7 mouse cellular contexts compared by ENCODE assay signal in the genomic region with DNA sequence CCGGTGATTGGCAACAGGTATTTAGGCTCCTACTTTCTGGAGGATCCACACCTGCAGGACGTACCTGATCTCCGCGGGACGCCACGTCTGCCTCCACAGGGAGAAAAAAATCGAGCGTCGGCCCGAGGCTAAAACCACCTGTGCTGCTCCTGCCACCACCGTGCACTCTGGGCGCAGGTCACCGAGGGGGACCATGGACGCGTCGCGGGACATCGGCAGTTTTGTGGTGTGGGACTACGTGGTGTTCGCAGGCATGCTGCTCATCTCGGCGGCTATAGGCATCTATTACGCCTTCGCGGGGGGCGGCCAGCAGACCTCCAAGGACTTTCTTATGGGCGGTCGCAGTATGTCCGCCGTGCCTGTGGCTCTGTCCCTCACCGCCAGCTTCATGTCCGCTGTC. TPM values are rescaled to one million over a fixed set of nuclear protein-coding genes. Genes with fewer than 3 reads are reported as not detected.
DNase-seq lines count a peak whose midpoint lies in the region; ATAC-seq and TF ChIP-seq lines count a peak whose summit lies in the region.

No protein-coding gene starts in this region.

- DNase-seq in layer of hippocampus, adult 2 months (ENCODE audit: low spot score in 2 of 2) = no peak
- DNase-seq in layer of hippocampus, adult 11-12 months (ENCODE audit: low spot score) = no peak
- DNase-seq in embryonic facial prominence, embryonic 14.5 days (ENCODE audit: low spot score) = no peak
- DNase-seq in hindbrain, postnatal 0 days (ENCODE audit: low spot score) = no peak
- DNase-seq in thymus, postnatal 0 days (ENCODE audit: low spot score) = no peak
- no peak for DNase-seq in testis, postnatal 14 days (ENCODE audit: low spot score)

- no peak for ATAC-seq in embryonic facial prominence, embryonic 14.5 days (ENCODE audit: low read depth)
- ATAC-seq in hindbrain, postnatal 0 days = no peak; the same call in 1 of the 2 replicates
- ATAC-seq in neural tube, embryonic 13.5 days (ENCODE audit: low read depth) = 0 out of 2 replicates have a peak, but pooled peaks have one; percentile 8

- peak overlapping the region; percentile 42 for H3K4me3 ChIP-seq in layer of hippocampus, adult 2 months
- H3K4me3 ChIP-seq in embryonic facial prominence, embryonic 14.5 days (ENCODE audit: low read depth, low read length) = peak overlapping the region; percentile 32
- peak overlapping the region; percentile 39 for H3K4me3 ChIP-seq in hindbrain, postnatal 0 days (ENCODE audit: low read length)
- peak overlapping the region; percentile 32 for H3K4me3 ChIP-seq in neural tube, embryonic 13.5 days

- WGBS in embryonic facial prominence, embryonic 14.5 days = 2% methylated on average over 30 of the region's 32 CpGs
- 3% methylated on average over 32 of the region's 32 CpGs for WGBS in hindbrain, postnatal 0 days
- 1% methylated on average over 32 of the region's 32 CpGs for WGBS in neural tube, embryonic 13.5 days

- H3K4me2 ChIP-seq in embryonic facial prominence, embryonic 14.5 days (ENCODE audit: low read depth, low read length) = peak overlapping the region; percentile 55
- H3K4me2 ChIP-seq in hindbrain, postnatal 0 days (ENCODE audit: low read depth, low read length) = peak overlapping the region; percentile 80
- peak overlapping the region; percentile 61 for H3K4me2 ChIP-seq in neural tube, embryonic 13.5 days

- H3K9ac ChIP-seq in embryonic facial prominence, embryonic 14.5 days (ENCODE audit: low read depth, low read length) = no peak overlapping the region
- no peak overlapping the region; the same call in 1 of the 2 replicates for H3K9ac ChIP-seq in hindbrain, postnatal 0 days (replicated peaks; ENCODE audit: low read length)
- H3K9ac ChIP-seq in neural tube, embryonic 13.5 days = no peak overlapping the region; the same call in 1 of the 2 replicates

- no peaks in the 10 kb centered on the region for H3K36me3 ChIP-seq in embryonic facial prominence, embryonic 14.5 days (ENCODE audit: control insufficient read depth, insufficient read depth, low read length)
- no peaks in the 10 kb centered on the region for H3K36me3 ChIP-seq in hindbrain, postnatal 0 days (ENCODE audit: insufficient read depth, low read length)
- no peaks in the 10 kb centered on the region for H3K36me3 ChIP-seq in neural tube, embryonic 13.5 days

- peaks cover 7% of the 10 kb centered on the region; the same call in 1 of the 2 replicates for H3K9me3 ChIP-seq in embryonic facial prominence, embryonic 14.5 days (ENCODE audit: control insufficient read depth, low read length)
- H3K9me3 ChIP-seq in hindbrain, postnatal 0 days (ENCODE audit: low read length) = no peaks in the 10 kb centered on the region
- no peaks in the 10 kb centered on the region for H3K9me3 ChIP-seq in neural tube, embryonic 13.5 days

- peaks cover 31% of the 10 kb centered on the region for H3K27me3 ChIP-seq in embryonic facial prominence, embryonic 14.5 days (replicated peaks; ENCODE audit: control insufficient read depth, insufficient read depth, low read length)
- H3K27me3 ChIP-seq in hindbrain, postnatal 0 days (ENCODE audit: insufficient read depth, low read length) = peaks cover 10% of the 10 kb centered on the region
- peaks cover 33% of the 10 kb centered on the region for H3K27me3 ChIP-seq in neural tube, embryonic 13.5 days

- H3K4me1 ChIP-seq in embryonic facial prominence, embryonic 14.5 days (ENCODE audit: control insufficient read depth, insufficient read depth, low read length) = no peaks in the 10 kb centered on the region
- H3K4me1 ChIP-seq in hindbrain, postnatal 0 days (ENCODE audit: insufficient read depth, low read length) = peaks cover 6% of the 10 kb centered on the region; the same call in 1 of the 2 replicates
- H3K4me1 ChIP-seq in neural tube, embryonic 13.5 days (replicated peaks) = peaks cover 11% of the 10 kb centered on the region

- H3K27ac ChIP-seq in layer of hippocampus, adult 2 months = no peak overlapping the region
- no peak overlapping the region for H3K27ac ChIP-seq in embryonic facial prominence, embryonic 14.5 days (replicated peaks; ENCODE audit: low read depth, low read length)
- no peak overlapping the region for H3K27ac ChIP-seq in hindbrain, postnatal 0 days
- H3K27ac ChIP-seq in neural tube, embryonic 13.5 days (replicated peaks) = no peak overlapping the region

- no peak for TF ChIP-seq CTCF in layer of hippocampus, adult 2 months (conservative IDR thresholded peaks at IDR 0.05)
- no peak for TF ChIP-seq CTCF in hindbrain, postnatal 0 days (IDR thresholded peaks at IDR 0.05; ENCODE audit: low read depth)

RNA-seq across cellular contexts. Expression of a gene that starts 0.3 kb away (rescaled TPM):
- total RNA-seq in layer of hippocampus, adult 2 months (2021) = not detected
- 0.34 and 0.68 TPM in 2 replicates for polyA plus RNA-seq in embryonic facial prominence, embryonic 14.5 days (2014; fragmentation: Nextera tagmentation; extraction: Ambion mirVana)
- under 0.01 and 0.07 TPM in 2 replicates for total RNA-seq in hindbrain, postnatal 0 days (2014; rRNA removed)
- polyA plus RNA-seq in hindbrain, postnatal 0 days (2015; fragmentation: Nextera tagmentation; extraction: Ambion mirVana) = 0.05 and 0.15 TPM in 2 replicates
- 0.11 TPM in 1 of 2 replicates, not detected in the other for polyA plus RNA-seq in neural tube, embryonic 13.5 days (2015; fragmentation: Nextera tagmentation; extraction: Ambion mirVana)
- 0.63 and 0.70 TPM in 2 replicates for polyA plus RNA-seq in thymus, postnatal 0 days (2015; fragmentation: Nextera tagmentation; extraction: Ambion mirVana)

RNA-seq across cellular contexts. Expression of a gene that starts 59.5 kb away (rescaled TPM):
- total RNA-seq in layer of hippocampus, adult 2 months (2021) = 10 to 100 TPM; 24.6 to 27.7 TPM
- 17.5 and 19.5 TPM in 2 replicates for polyA plus RNA-seq in embryonic facial prominence, embryonic 14.5 days (2014; fragmentation: Nextera tagmentation; extraction: Ambion mirVana)
- 9.1 and 18.7 TPM in 2 replicates for total RNA-seq in hindbrain, postnatal 0 days (2014; rRNA removed)
- 4.7 and 6.5 TPM in 2 replicates for polyA plus RNA-seq in hindbrain, postnatal 0 days (2015; fragmentation: Nextera tagmentation; extraction: Ambion mirVana)
- 7.3 and 7.9 TPM in 2 replicates for polyA plus RNA-seq in neural tube, embryonic 13.5 days (2015; fragmentation: Nextera tagmentation; extraction: Ambion mirVana)
- 9.5 and 9.8 TPM in 2 replicates for polyA plus RNA-seq in thymus, postnatal 0 days (2015; fragmentation: Nextera tagmentation; extraction: Ambion mirVana)
